Mouse (Mus musculus) v-Abl transformed pro-B cells (cell line): Measurements from ENCODE around the gene Obscn.

Experiments
- in situ Hi-C, 2 experiments: fragments of 400-800 bp; cut with MboI; formaldehyde crosslinking; loops; one replicate each; pipeline ENCODE4 v1.15.1; 2025; ENCODE audit not compliant: unreplicated experiment in 2 of 2

Gene Obscn

GRCm38 (mm10) chr11:59135904-59136452 lies at the start of gene Obscn:
Gene Obscn, minus strand, starts transcription at chr11:59136402.
- in situ Hi-C loops, result no loop called here

GRCm38 (mm10) chr11:59185490-59185889 lies 49.3 kb upstream of the Obscn start:
- in situ Hi-C loops, result loop anchor here (5.0 to 10.0 kb wide), 2 partner anchors 83 to 221 kb away; no protein-coding TSS in a partner anchor

- in situ Hi-C loops, result loop anchor here (5.0 to 10.0 kb wide), 3 partner anchors 82 to 219 kb away; no protein-coding TSS in a partner anchor
Observed at GRCm38 (mm10) chr11:59183821-59184220, 47.6 kb upstream of the Obscn start.

GRCm38 (mm10) chr11:59182864-59183331 lies 46.7 kb upstream of the Obscn start, which contains the start of gene Gjc2:
Gene Gjc2, minus strand, starts transcription at chr11:59183213.
- in situ Hi-C loops, result loop anchor here (5.0 to 10.0 kb wide), 3 partner anchors 81 to 218 kb away; no protein-coding TSS in a partner anchor

GRCm38 (mm10) chr11:59176921-59177320 lies 40.7 kb upstream of the Obscn start:
- in situ Hi-C loops, result no loop called here

GRCm38 (mm10) chr11:59176475-59176874 lies 40.3 kb upstream of the Obscn start:
- in situ Hi-C loops, result no loop called here

GRCm38 (mm10) chr11:59174189-59174838 lies 38.1 kb upstream of the Obscn start:
- in situ Hi-C loops, result no loop called here

- in situ Hi-C loops, result no loop called here
Observed at GRCm38 (mm10) chr11:59170549-59170948, 34.3 kb upstream of the Obscn start.

GRCm38 (mm10) chr11:59169807-59170206 lies 33.6 kb upstream of the Obscn start:
- in situ Hi-C loops, result no loop called here

- in situ Hi-C loops, result no loop called here
Observed at GRCm38 (mm10) chr11:59165616-59166241, 29.5 kb upstream of the Obscn start.

GRCm38 (mm10) chr11:59164384-59164783 lies 28.2 kb upstream of the Obscn start:
- in situ Hi-C loops, result no loop called here

- in situ Hi-C loops, result no loop called here
Observed at GRCm38 (mm10) chr11:59163255-59164236, 27.3 kb upstream of the Obscn start, which contains the start of gene Iba57. Gene Iba57, minus strand, starts transcription at chr11:59163739.

- in situ Hi-C loops, result no loop called here
Observed at GRCm38 (mm10) chr11:59162443-59163254, 26.4 kb upstream of the Obscn start.

- in situ Hi-C loops, result no loop called here
Observed at GRCm38 (mm10) chr11:59161398-59161797, 25.2 kb upstream of the Obscn start.

GRCm38 (mm10) chr11:59159558-59159957 lies 23.4 kb upstream of the Obscn start:
- in situ Hi-C loops, result no loop called here

GRCm38 (mm10) chr11:59159099-59159498 lies 22.9 kb upstream of the Obscn start:
- in situ Hi-C loops, result no loop called here

- in situ Hi-C loops, result no loop called here
Observed at GRCm38 (mm10) chr11:59155900-59156299, 19.7 kb upstream of the Obscn start.

GRCm38 (mm10) chr11:59154220-59154619 lies 18.0 kb upstream of the Obscn start:
- in situ Hi-C loops, result no loop called here

- in situ Hi-C loops, result no loop called here
Observed at GRCm38 (mm10) chr11:59151729-59152128, 15.5 kb upstream of the Obscn start.
